Mouse (Mus musculus): ENCODE results near the gene Smug1.

DNA sequence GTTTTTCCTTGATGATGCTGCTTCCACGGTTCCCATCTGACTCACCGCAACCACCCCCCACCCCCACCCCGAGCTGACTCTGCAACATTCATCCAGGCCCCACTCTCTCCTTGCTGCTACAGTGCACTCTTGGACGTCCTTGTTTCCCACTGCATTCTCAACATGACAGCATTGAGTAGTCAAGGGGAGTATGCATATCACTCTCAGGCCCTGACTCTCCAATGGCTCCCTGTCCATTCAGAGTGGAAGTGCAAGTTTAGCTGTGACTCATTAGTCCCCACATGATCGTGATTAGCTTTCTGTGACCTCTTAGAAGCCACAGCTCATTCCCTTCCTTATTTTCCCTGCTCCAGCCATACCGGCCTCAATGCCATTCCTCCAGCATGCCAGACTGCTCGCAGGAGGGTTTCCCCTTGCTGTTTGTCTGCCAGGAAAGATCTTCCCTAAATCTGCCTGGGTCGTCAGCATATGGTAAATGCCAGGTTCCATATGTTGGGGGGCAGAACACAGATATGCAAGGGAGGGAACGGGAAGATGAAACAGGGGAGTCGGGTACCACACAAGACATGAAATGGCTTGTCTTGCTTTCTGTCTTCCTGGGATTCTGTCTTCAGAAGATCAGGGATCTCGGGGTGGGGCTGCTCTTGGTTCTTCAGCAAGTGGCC lies 21.1 kb downstream of the Smug1 start:
- TF ChIP-seq CTCF (IDR thresholded peaks at IDR 0.05; ENCODE audit: low read depth): no peak
- TF ChIP-seq EP300 (IDR thresholded peaks at IDR 0.05; ENCODE audit: low read depth): no peak
